17 mouse cellular contexts compared by ENCODE assay signal in the genomic region with DNA sequence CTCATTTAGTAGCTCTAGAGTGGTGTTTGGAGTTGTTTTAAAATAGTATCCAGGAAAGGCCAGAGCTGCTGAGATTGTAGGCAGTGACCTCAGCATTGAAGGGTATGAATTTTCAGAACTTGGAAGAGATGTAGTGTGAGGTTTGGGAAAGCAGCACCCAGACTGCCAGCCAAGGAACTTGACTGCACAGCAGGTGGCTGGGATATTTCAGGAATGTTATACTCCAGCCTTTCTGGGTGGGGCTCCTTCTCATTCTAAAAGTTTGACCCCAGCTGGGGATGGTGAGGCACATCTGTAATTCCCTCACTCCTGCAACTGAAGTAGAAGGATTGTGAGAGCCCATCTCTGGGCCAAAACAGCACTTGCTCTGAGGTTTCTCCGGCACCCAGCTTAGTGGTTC.
"Had no signal": no experiment of that assay in that cellular context is flagged by ENCODE, and none has a peak within 500 bp of the region (broad histone marks: within the 10 kb centered on the region; RNA-seq: fewer than 3 reads in every experiment).

No protein-coding gene starts in this region.

- H3K4me2 ChIP-seq: limb, embryonic 13.5 days; lung, embryonic 14.5 days; midbrain, embryonic 11.5 days had no signal

- ATAC-seq: liver, postnatal 0 days; lung, postnatal 0 days had no signal

- H3K9me3 ChIP-seq: limb, embryonic 10.5 days; limb, embryonic 13.5 days had no signal

- H3K4me3 ChIP-seq: layer of hippocampus, adult 2 months; limb, embryonic 10.5 days; limb, embryonic 13.5 days had no signal

- H3K36me3 ChIP-seq: limb, embryonic 10.5 days; limb, embryonic 13.5 days had no signal

- H3K9ac ChIP-seq: limb, embryonic 13.5 days; liver, embryonic 14.5 days; liver, postnatal 0 days; lung, embryonic 14.5 days had no signal

- H3K27ac ChIP-seq: kidney, postnatal 0 days; layer of hippocampus, adult 2 months; limb, embryonic 10.5 days; limb, embryonic 13.5 days; liver, embryonic 14.5 days; macrophage had no signal

- DNase-seq: layer of hippocampus, adult 9-11 months; liver; liver, postnatal 0 days; lung, embryonic 14.5 days; midbrain, embryonic 14.5 days; retina, postnatal 1 day; right cerebral cortex, postnatal 25 days; thymus, adult 18-20 months; thymus, postnatal 36 days had no signal
